Mouse (Mus musculus): ENCODE measurements around the gene Lyg2. TPM values are rescaled to one million over a fixed set of nuclear protein-coding genes. Genes with fewer than 3 reads are reported as not detected.

The Lyg2 gene
- polyA plus RNA-seq, 1 experiment from 2014 or later = 0.11 TPM

DNA sequence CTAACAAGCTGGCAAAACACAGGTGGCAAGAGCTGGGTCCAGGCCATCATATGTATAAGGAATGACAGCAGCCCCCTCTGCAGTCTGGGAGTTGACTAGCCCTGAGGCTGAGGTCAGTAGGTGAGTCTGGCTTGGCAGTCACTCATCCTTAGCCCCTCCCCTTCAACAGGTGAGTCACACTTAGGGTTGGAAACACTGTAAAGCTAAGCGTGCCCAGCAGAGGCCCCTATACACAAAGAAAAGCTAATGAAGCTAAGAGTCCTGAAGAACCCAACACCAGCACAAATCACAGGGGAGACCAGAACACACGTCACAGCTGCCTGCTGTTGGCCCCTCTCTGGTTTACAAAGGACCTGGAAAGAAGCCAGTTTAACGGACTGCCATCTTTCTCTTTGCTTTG is 15.5 kb upstream of the Lyg2 start:
- H3K27me3 ChIP-seq (replicated peaks; ENCODE audit: control insufficient read depth, insufficient read depth, low read length) = no peaks in the 10 kb centered on the region
- H3K9ac ChIP-seq (ENCODE audit: low read depth, low read length) = no peak overlapping the region

GRCm38 (mm10) chr1:37925971-37926370 is 9.7 kb upstream of the Lyg2 start:
- no peak for ATAC-seq (ENCODE audit: low read depth)
- H3K9me3 ChIP-seq (ENCODE audit: control insufficient read depth, low read length) = no peaks in the 10 kb centered on the region
- no peaks in the 10 kb centered on the region for H3K27me3 ChIP-seq (replicated peaks; ENCODE audit: control insufficient read depth, insufficient read depth, low read length)
- WGBS = 78% methylated on average over 8 of the region's 8 CpGs
- H3K27ac ChIP-seq (replicated peaks; ENCODE audit: low read depth, low read length) = no peak overlapping the region
- no peak overlapping the region for H3K9ac ChIP-seq (ENCODE audit: low read depth, low read length)
- no peaks in the 10 kb centered on the region for H3K36me3 ChIP-seq (ENCODE audit: control insufficient read depth, insufficient read depth, low read length)
- no peaks in the 10 kb centered on the region for H3K4me1 ChIP-seq (ENCODE audit: control insufficient read depth, insufficient read depth, low read length)
- no peak overlapping the region for H3K4me2 ChIP-seq (ENCODE audit: low read depth, low read length)
- DNase-seq (ENCODE audit: low spot score) = no peak
- H3K4me3 ChIP-seq (ENCODE audit: low read depth, low read length) = no peak overlapping the region

More for the DNA sequence above, 15.5 kb upstream of the Lyg2 start:
- Histone ChIP-seq H3K4me2 (ENCODE audit: low read depth, low read length) (no peak overlapping the region), H3K9me3 (ENCODE audit: control insufficient read depth, low read length) (no peaks in the 10 kb centered on the region), H3K27ac (replicated peaks; ENCODE audit: low read depth, low read length) (no peak overlapping the region), H3K4me3 (ENCODE audit: low read depth, low read length) (no peak overlapping the region), H3K4me1 (ENCODE audit: control insufficient read depth, insufficient read depth, low read length) (no peaks in the 10 kb centered on the region), H3K36me3 (ENCODE audit: control insufficient read depth, insufficient read depth, low read length) (no peaks in the 10 kb centered on the region)
- peak; percentile 70; the same call in 1 of the 2 replicates for ATAC-seq (ENCODE audit: low read depth)
- 20% methylated on average over 3 of the region's 3 CpGs for WGBS
- peak; percentile 45 for DNase-seq (ENCODE audit: low spot score)

GRCm38 (mm10) chr1:37922536-37922935 is 6.2 kb upstream of the Lyg2 start:
- Histone ChIP-seq H3K36me3 (ENCODE audit: control insufficient read depth, insufficient read depth, low read length) (no peaks in the 10 kb centered on the region), H3K9ac (ENCODE audit: low read depth, low read length) (no peak overlapping the region), H3K4me3 (ENCODE audit: low read depth, low read length) (no peak overlapping the region), H3K4me2 (ENCODE audit: low read depth, low read length) (no peak overlapping the region), H3K27ac (replicated peaks; ENCODE audit: low read depth, low read length) (no peak overlapping the region), H3K27me3 (replicated peaks; ENCODE audit: control insufficient read depth, insufficient read depth, low read length) (no peaks in the 10 kb centered on the region), H3K9me3 (ENCODE audit: control insufficient read depth, low read length) (no peaks in the 10 kb centered on the region), H3K4me1 (ENCODE audit: control insufficient read depth, insufficient read depth, low read length) (no peaks in the 10 kb centered on the region)
- ATAC-seq (ENCODE audit: low read depth) (no peak), DNase-seq (ENCODE audit: low spot score) (no peak)
- 41% methylated on average over 8 of the region's 8 CpGs for WGBS

GRCm38 (mm10) chr1:37918096-37918495 is 1.8 kb upstream of the Lyg2 start:
- no peak overlapping the region for H3K4me2 ChIP-seq (ENCODE audit: low read depth, low read length)
- no peaks in the 10 kb centered on the region for H3K27me3 ChIP-seq (replicated peaks; ENCODE audit: control insufficient read depth, insufficient read depth, low read length)
- DNase-seq (ENCODE audit: low spot score) (no peak), ATAC-seq (ENCODE audit: low read depth) (no peak)
- H3K27ac ChIP-seq (replicated peaks; ENCODE audit: low read depth, low read length) = no peak overlapping the region
- no peak overlapping the region for H3K4me3 ChIP-seq (ENCODE audit: low read depth, low read length)
- no peaks in the 10 kb centered on the region for H3K9me3 ChIP-seq (ENCODE audit: control insufficient read depth, low read length)
- no peaks in the 10 kb centered on the region for H3K4me1 ChIP-seq (ENCODE audit: control insufficient read depth, insufficient read depth, low read length)
- no peaks in the 10 kb centered on the region for H3K36me3 ChIP-seq (ENCODE audit: control insufficient read depth, insufficient read depth, low read length)
- H3K9ac ChIP-seq (ENCODE audit: low read depth, low read length) = no peak overlapping the region
- WGBS = 77% methylated on average over 6 of the region's 6 CpGs

GRCm38 (mm10) chr1:37917666-37918065 is 1.4 kb upstream of the Lyg2 start:
- 65% methylated on average over 13 of the region's 13 CpGs for WGBS
- ATAC-seq (ENCODE audit: low read depth) = no peak

DNA sequence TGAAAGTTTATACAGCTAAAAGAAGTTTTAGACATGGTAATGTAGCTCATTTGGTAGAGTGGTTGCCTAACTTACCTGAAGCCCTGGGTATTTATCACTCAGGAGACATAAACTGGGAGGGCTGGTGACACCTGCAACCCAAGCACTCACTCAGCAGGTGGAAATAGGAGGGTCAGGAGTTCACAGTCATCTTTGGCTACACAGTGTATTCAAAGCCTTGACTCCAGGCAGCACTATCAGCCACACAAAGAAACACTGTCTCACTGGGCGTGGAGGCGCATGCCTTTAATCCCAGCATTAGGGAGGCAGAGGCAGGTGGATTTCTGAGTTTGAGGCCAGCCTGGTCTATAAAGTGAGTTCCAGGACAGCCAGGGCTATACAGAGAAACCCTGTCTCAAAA is 3.5 kb downstream of the Lyg2 start:
- H3K36me3 ChIP-seq (ENCODE audit: control insufficient read depth, insufficient read depth, low read length) = no peaks in the 10 kb centered on the region
- H3K4me1 ChIP-seq (ENCODE audit: control insufficient read depth, insufficient read depth, low read length) = no peaks in the 10 kb centered on the region
- ATAC-seq (ENCODE audit: low read depth) (no peak), DNase-seq (ENCODE audit: low spot score) (no peak)
- no peak overlapping the region for H3K4me3 ChIP-seq (ENCODE audit: low read depth, low read length)
- H3K9me3 ChIP-seq (ENCODE audit: control insufficient read depth, low read length) = no peaks in the 10 kb centered on the region
- H3K4me2 ChIP-seq (ENCODE audit: low read depth, low read length) = no peak overlapping the region
- H3K27ac ChIP-seq (replicated peaks; ENCODE audit: low read depth, low read length) = no peak overlapping the region
- 85% methylated on average over 2 of the region's 2 CpGs for WGBS
- no peak overlapping the region for H3K9ac ChIP-seq (ENCODE audit: low read depth, low read length)
- no peaks in the 10 kb centered on the region for H3K27me3 ChIP-seq (replicated peaks; ENCODE audit: control insufficient read depth, insufficient read depth, low read length)

More at GRCm38 (mm10) chr1:37917666-37918065, 1.4 kb upstream of the Lyg2 start:
- H3K9me3 ChIP-seq (ENCODE audit: control insufficient read depth, low read length) = no peaks in the 10 kb centered on the region
- H3K27me3 ChIP-seq (replicated peaks; ENCODE audit: control insufficient read depth, insufficient read depth, low read length) = no peaks in the 10 kb centered on the region
- H3K4me3 ChIP-seq (ENCODE audit: low read depth, low read length) = no peak overlapping the region
- no peak for DNase-seq (ENCODE audit: low spot score)
- no peak overlapping the region for H3K9ac ChIP-seq (ENCODE audit: low read depth, low read length)
- H3K4me2 ChIP-seq (ENCODE audit: low read depth, low read length) = no peak overlapping the region
- H3K36me3 ChIP-seq (ENCODE audit: control insufficient read depth, insufficient read depth, low read length) = no peaks in the 10 kb centered on the region
- H3K27ac ChIP-seq (replicated peaks; ENCODE audit: low read depth, low read length) = no peak overlapping the region
- no peaks in the 10 kb centered on the region for H3K4me1 ChIP-seq (ENCODE audit: control insufficient read depth, insufficient read depth, low read length)

- peaks cover 20% of the 10 kb centered on the region for H3K36me3 ChIP-seq (ENCODE audit: control insufficient read depth, insufficient read depth, low read length)
- no peaks in the 10 kb centered on the region for H3K27me3 ChIP-seq (replicated peaks; ENCODE audit: control insufficient read depth, insufficient read depth, low read length)
- 42% methylated on average over 6 of the region's 6 CpGs for WGBS
- no peaks in the 10 kb centered on the region for H3K9me3 ChIP-seq (ENCODE audit: control insufficient read depth, low read length)
- no peak overlapping the region for H3K9ac ChIP-seq (ENCODE audit: low read depth, low read length)
- no peak overlapping the region for H3K27ac ChIP-seq (replicated peaks; ENCODE audit: low read depth, low read length)
- H3K4me2 ChIP-seq (ENCODE audit: low read depth, low read length) = no peak overlapping the region
- ATAC-seq (ENCODE audit: low read depth) = no peak
- DNase-seq (ENCODE audit: low spot score) = peak; percentile 33
- no peaks in the 10 kb centered on the region for H3K4me1 ChIP-seq (ENCODE audit: control insufficient read depth, insufficient read depth, low read length)
- H3K4me3 ChIP-seq (ENCODE audit: low read depth, low read length) = no peak overlapping the region
Observed at GRCm38 (mm10) chr1:37903178-37903577, 13.1 kb downstream of the Lyg2 start.

- no peaks in the 10 kb centered on the region for H3K27me3 ChIP-seq (replicated peaks; ENCODE audit: control insufficient read depth, insufficient read depth, low read length)
- WGBS = 57% methylated on average over 6 of the region's 6 CpGs
- ATAC-seq (ENCODE audit: low read depth) = peak; percentile 67; the same call in 1 of the 2 replicates
- H3K27ac ChIP-seq (replicated peaks; ENCODE audit: low read depth, low read length) = no peak overlapping the region
- H3K9ac ChIP-seq (ENCODE audit: low read depth, low read length) = no peak overlapping the region
- H3K36me3 ChIP-seq (ENCODE audit: control insufficient read depth, insufficient read depth, low read length) = peaks cover 47% of the 10 kb centered on the region
- H3K4me2 ChIP-seq (ENCODE audit: low read depth, low read length) = no peak overlapping the region
- DNase-seq (ENCODE audit: low spot score) = peak; percentile 7
- H3K4me3 ChIP-seq (ENCODE audit: low read depth, low read length) = no peak overlapping the region
- H3K4me1 ChIP-seq (ENCODE audit: control insufficient read depth, insufficient read depth, low read length) = no peaks in the 10 kb centered on the region
- no peaks in the 10 kb centered on the region for H3K9me3 ChIP-seq (ENCODE audit: control insufficient read depth, low read length)
Observed at GRCm38 (mm10) chr1:37900288-37900687, 16.0 kb downstream of the Lyg2 start.

DNA sequence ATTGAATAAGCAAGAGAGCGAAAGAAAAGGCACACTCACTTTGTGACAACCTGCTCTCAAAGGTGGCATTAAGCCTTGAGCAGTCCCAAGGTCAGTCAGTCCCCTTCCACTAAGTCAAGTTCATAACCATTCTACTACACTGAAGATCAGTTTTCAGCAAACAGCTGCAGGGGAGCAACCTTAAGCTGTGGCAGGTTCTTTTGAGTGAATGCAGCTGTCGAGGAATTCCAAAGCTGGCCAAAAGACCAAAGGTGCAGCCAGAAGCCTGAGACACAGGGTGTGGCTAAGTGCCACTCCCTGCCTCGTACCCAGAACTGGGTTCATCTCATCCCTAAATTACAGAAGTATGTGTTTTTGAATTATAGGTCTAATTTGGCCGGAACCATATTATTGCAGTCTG is 16.5 kb downstream of the Lyg2 start:
- Histone ChIP-seq H3K4me2 (ENCODE audit: low read depth, low read length) (no peak overlapping the region), H3K9ac (ENCODE audit: low read depth, low read length) (no peak overlapping the region), H3K4me1 (ENCODE audit: control insufficient read depth, insufficient read depth, low read length) (no peaks in the 10 kb centered on the region), H3K36me3 (ENCODE audit: control insufficient read depth, insufficient read depth, low read length) (peaks cover 51% of the 10 kb centered on the region), H3K4me3 (ENCODE audit: low read depth, low read length) (no peak overlapping the region), H3K9me3 (ENCODE audit: control insufficient read depth, low read length) (no peaks in the 10 kb centered on the region), H3K27ac (replicated peaks; ENCODE audit: low read depth, low read length) (no peak overlapping the region), H3K27me3 (replicated peaks; ENCODE audit: control insufficient read depth, insufficient read depth, low read length) (no peaks in the 10 kb centered on the region)
- peak; percentile 27 for DNase-seq (ENCODE audit: low spot score)
- ATAC-seq (ENCODE audit: low read depth) = peak; percentile 41; the same call in 1 of the 2 replicates
- WGBS = 82% methylated on average over 4 of the region's 4 CpGs
